Mouse (Mus musculus): ENCODE data around the gene Aplp1. TPM values are rescaled to one million over a fixed set of nuclear protein-coding genes. Genes with fewer than 3 reads are reported as not detected.

Aplp1 gene
- total RNA-seq, 2 experiments from 2014 or later = 3.5 to 4.2 TPM

GRCm38 (mm10) chr7:30413596-30413995, 31.7 kb downstream of the Aplp1 start, which contains the start of gene Tyrobp:
Gene Tyrobp, plus strand, starts transcription at chr7:30413760.
- no peak for DNase-seq (ENCODE audit: low spot score in 2 of 2)

GRCm38 (mm10) chr7:30412735-30413147, 32.6 kb downstream of the Aplp1 start:
- no peak for DNase-seq (ENCODE audit: low spot score in 2 of 2)

- no peak for DNase-seq (ENCODE audit: low spot score in 2 of 2)
Observed at GRCm38 (mm10) chr7:30411023-30411422, 34.3 kb downstream of the Aplp1 start.

GRCm38 (mm10) chr7:30409789-30410188, 35.5 kb downstream of the Aplp1 start:
- DNase-seq (ENCODE audit: low spot score in 2 of 2) = no peak

- DNase-seq (ENCODE audit: low spot score in 2 of 2) = no peak
Observed at GRCm38 (mm10) chr7:30408639-30409038, 36.7 kb downstream of the Aplp1 start.

GRCm38 (mm10) chr7:30402343-30402742, 43.0 kb downstream of the Aplp1 start:
- no peak for DNase-seq (ENCODE audit: low spot score in 2 of 2)

GRCm38 (mm10) chr7:30399671-30400070, 45.7 kb downstream of the Aplp1 start:
- peak in 1 of 2 experiments; percentile 10 for DNase-seq (ENCODE audit: low spot score in 2 of 2)

- no peak for DNase-seq (ENCODE audit: low spot score in 2 of 2)
Observed at GRCm38 (mm10) chr7:30394871-30395270, 50.5 kb downstream of the Aplp1 start.

- DNase-seq (ENCODE audit: low spot score in 2 of 2) = peak in 1 of 2 experiments; percentile 13
Observed at GRCm38 (mm10) chr7:30394379-30394778, 51.0 kb downstream of the Aplp1 start.

- no peak for DNase-seq (ENCODE audit: low spot score in 2 of 2)
Observed at GRCm38 (mm10) chr7:30393631-30394030, 51.7 kb downstream of the Aplp1 start.

- no peak for DNase-seq (ENCODE audit: low spot score in 2 of 2)
Observed at GRCm38 (mm10) chr7:30392746-30393520, 52.4 kb downstream of the Aplp1 start.

Other genes starting within 250 kb of the Aplp1 start
- 100 to 1,000 TPM; 272 to 284 TPM for gene Capns1, start 246.7 kb downstream of the Aplp1 start, total RNA-seq (2021)
- gene Polr2i, start 213.6 kb downstream of the Aplp1 start, total RNA-seq (2021) = 10 to 100 TPM; 91.6 to 94.0 TPM
- gene Tbcb, start 213.3 kb downstream of the Aplp1 start, total RNA-seq (2021) = 10 to 100 TPM; 62.5 to 64.9 TPM
- gene Ovol3, start 209.8 kb downstream of the Aplp1 start, total RNA-seq (2021) = under 1 TPM; 0.78 TPM
- gene Thap8, start 165.4 kb downstream of the Aplp1 start, total RNA-seq (2021) = under 1 TPM; 0.29 to 0.96 TPM
- gene Wdr62, start 165.1 kb downstream of the Aplp1 start, total RNA-seq (2021) = 1 to 10 TPM; 5.5 to 7.4 TPM
- gene Clip3, start 153.8 kb downstream of the Aplp1 start, total RNA-seq (2021) = 10 to 100 TPM; 29.8 to 42.1 TPM
- gene Alkbh6, start 136.8 kb downstream of the Aplp1 start, total RNA-seq (2021) = 10 to 100 TPM; 25.0 to 26.5 TPM
- 1 to 10 TPM; 2.5 to 3.8 TPM for gene Syne4, start 130.7 kb downstream of the Aplp1 start, total RNA-seq (2021)
- gene E130208F15Rik, start 123.8 kb downstream of the Aplp1 start, total RNA-seq (2021) = 1 to 10 TPM; 1.2 to 1.4 TPM
- 10 to 100 TPM; 12.0 to 13.2 TPM for gene Sdhaf1, start 121.6 kb downstream of the Aplp1 start, total RNA-seq (2021)
- 1 to 10 TPM; 3.3 to 3.8 TPM for gene Lrfn3, start 82.8 kb downstream of the Aplp1 start, total RNA-seq (2021)
- gene Tyrobp, start 31.8 kb downstream of the Aplp1 start, total RNA-seq (2021) = 10 to 100 TPM; 24.9 to 33.3 TPM
- gene Hcst, start 25.7 kb downstream of the Aplp1 start, total RNA-seq (2021) = under 1 TPM in 1 of 2 experiments, not detected in 1; 0.74 TPM
- under 1 TPM; 0.56 to 0.67 TPM for gene Nfkbid, start 23.8 kb downstream of the Aplp1 start, total RNA-seq (2021)
- gene Kirrel2, start 12.2 kb upstream of the Aplp1 start, total RNA-seq (2021) = under 1 TPM; 0.39 to 0.93 TPM
- not detected for gene Nphs1, start 12.8 kb upstream of the Aplp1 start, total RNA-seq (2021)
- under 1 TPM in 1 of 2 experiments, not detected in 1; 0.44 TPM for gene Prodh2, start 48.1 kb upstream of the Aplp1 start, total RNA-seq (2021)
- 1 to 10 TPM; 9.6 to 9.8 TPM for gene Arhgap33, start 89.5 kb upstream of the Aplp1 start, total RNA-seq (2021)
- 100 to 1,000 TPM; 182 to 186 TPM for gene Hspb6, start 106.6 kb upstream of the Aplp1 start, total RNA-seq (2021)
- gene Proser3, start 106.8 kb upstream of the Aplp1 start, total RNA-seq (2021) = 10 to 100 TPM; 10.1 to 10.4 TPM
- 10 to 100 TPM; 17.3 to 18.6 TPM for gene Lin37, start 114.3 kb upstream of the Aplp1 start, total RNA-seq (2021)
- gene U2af1l4, start 117.8 kb upstream of the Aplp1 start, total RNA-seq (2021) = 10 to 100 TPM; 55.6 to 62.4 TPM
- gene Gm49396, start 117.8 kb upstream of the Aplp1 start, total RNA-seq (2021) = 1 to 10 TPM; 2.6 to 2.9 TPM
- gene Psenen, start 118.1 kb upstream of the Aplp1 start, total RNA-seq (2021) = 100 to 1,000 TPM in 1 of 2 experiments, 10 to 100 TPM in 1; 87.0 to 103 TPM
- gene Igflr1, start 119.9 kb upstream of the Aplp1 start, total RNA-seq (2021) = 1 to 10 TPM; 1.5 to 1.7 TPM
- 10 to 100 TPM; 34.0 to 34.2 TPM for gene Kmt2b, start 143.2 kb upstream of the Aplp1 start, total RNA-seq (2021)
- not detected for gene Zbtb32, start 153.4 kb upstream of the Aplp1 start, total RNA-seq (2021)
- under 1 TPM; 0.32 to 0.67 TPM for gene Upk1a, start 167.3 kb upstream of the Aplp1 start, total RNA-seq (2021)
- gene Cox6b1, start 180.6 kb upstream of the Aplp1 start, total RNA-seq (2021) = 1,000 to 10,000 TPM; 1,025 to 1,032 TPM
- gene Etv2, start 190.3 kb upstream of the Aplp1 start, total RNA-seq (2021) = not detected
- 10 to 100 TPM; 54.6 to 56.2 TPM for gene Rbm42, start 204.8 kb upstream of the Aplp1 start, total RNA-seq (2021)
- gene Haus5, start 219.5 kb upstream of the Aplp1 start, total RNA-seq (2021) = 10 to 100 TPM in 1 of 2 experiments, 1 to 10 TPM in 1; 7.1 to 10.4 TPM
- gene Pmis2, start 226.1 kb upstream of the Aplp1 start, total RNA-seq (2021) = not detected

Data from gastrocnemius, postnatal 4 days (tissue).